Mouse (Mus musculus): Measurements from ENCODE around the gene 9430015G10Rik. TPM values are rescaled to one million over a fixed set of nuclear protein-coding genes. Genes with fewer than 3 reads are reported as not detected.
"Not testable (repeated sequence)": the region's sequence is repeated elsewhere in the genome, so short reads cannot be mapped to it uniquely, and the experiment has no call there.

Gene 9430015G10Rik
- polyA plus RNA-seq, 1 experiment from 2014 or later: 62.3 TPM

DNA sequence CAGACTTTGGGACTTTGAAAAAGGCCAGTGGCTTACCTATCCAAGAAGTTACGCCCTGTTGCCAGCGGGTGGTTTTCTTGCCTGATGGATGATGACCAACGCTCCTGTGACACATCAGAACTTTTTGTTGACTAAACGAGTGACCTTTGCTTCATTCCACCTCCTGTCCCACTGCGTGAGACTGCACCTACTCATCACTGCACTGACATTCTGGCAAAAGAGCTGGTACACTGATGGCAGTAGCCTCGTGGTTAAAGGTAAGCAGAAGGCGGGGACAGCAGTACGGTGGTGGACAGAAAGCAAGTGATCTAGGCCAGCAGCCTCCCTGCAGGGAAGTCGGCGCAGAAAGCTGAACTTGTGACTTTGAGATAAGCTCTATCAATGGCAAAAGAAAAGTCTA, 41.1 kb downstream of the 9430015G10Rik start:
- not testable (repeated sequence) for H3K9me3 ChIP-seq; H3K4me1 ChIP-seq (replicated peaks); DNase-seq (ENCODE audit: low spot score); H3K4me3 ChIP-seq; H3K27me3 ChIP-seq (ENCODE audit: insufficient read depth, poor library complexity, severe bottlenecking); H3K27ac ChIP-seq; H3K36me3 ChIP-seq
- WGBS: 89% methylated on average over 10 of the region's 10 CpGs

DNA sequence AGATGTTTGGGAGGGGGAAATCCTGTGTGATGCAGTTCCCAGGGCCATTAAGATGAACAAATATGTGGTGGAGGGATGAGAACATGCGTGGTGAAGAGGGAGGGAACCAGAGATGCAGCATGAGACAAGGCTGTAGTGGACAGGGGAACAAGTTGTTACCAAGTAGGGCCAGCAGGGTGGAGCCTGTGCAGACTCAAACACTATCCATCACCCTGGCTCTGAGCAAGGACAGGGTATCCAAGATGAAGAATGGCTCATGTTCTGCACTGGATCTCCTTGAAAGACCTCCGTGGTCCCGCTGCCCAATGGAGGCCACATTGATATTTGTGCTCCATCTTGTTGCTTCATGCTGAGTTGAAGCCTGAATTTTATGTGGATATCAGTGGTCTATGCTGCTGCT, 45.0 kb downstream of the 9430015G10Rik start:
- H3K36me3 ChIP-seq: no peaks in the 10 kb centered on the region
- H3K27ac ChIP-seq: no peak overlapping the region
- H3K4me1 ChIP-seq (replicated peaks): no peaks in the 10 kb centered on the region
- H3K4me3 ChIP-seq: no peak overlapping the region
- 92% methylated on average over 3 of the region's 3 CpGs for WGBS
- no peaks in the 10 kb centered on the region for H3K27me3 ChIP-seq (ENCODE audit: insufficient read depth, poor library complexity, severe bottlenecking)
- H3K9me3 ChIP-seq: peaks cover 24% of the 10 kb centered on the region
- DNase-seq (ENCODE audit: low spot score): no peak

DNA sequence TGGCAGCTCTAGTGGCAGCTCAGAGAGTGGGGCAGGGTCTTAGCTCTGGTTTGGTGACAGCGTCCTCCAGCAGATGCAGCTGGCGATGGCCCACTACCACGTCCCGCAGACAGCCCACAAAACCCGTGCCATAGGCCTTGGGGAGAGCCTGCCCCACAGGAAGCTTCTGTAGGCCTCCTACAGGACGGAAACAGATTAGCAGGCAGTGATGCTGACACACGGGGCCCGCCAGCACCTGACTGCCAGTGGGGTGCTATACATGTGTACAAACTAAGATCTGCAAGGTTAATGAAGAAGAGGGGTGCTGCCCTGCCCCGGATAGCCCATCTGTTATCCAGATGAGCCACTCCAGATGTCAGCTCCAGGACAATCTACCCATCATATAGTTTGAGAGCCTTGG, 56.7 kb downstream of the 9430015G10Rik start:
- H3K36me3 ChIP-seq: peaks cover 100% of the 10 kb centered on the region
- 92% methylated on average over 9 of the region's 9 CpGs for WGBS
- H3K27ac ChIP-seq: no peak overlapping the region
- H3K9me3 ChIP-seq: peaks cover 21% of the 10 kb centered on the region
- H3K4me3 ChIP-seq: no peak overlapping the region
- no peak for DNase-seq (ENCODE audit: low spot score)
- H3K27me3 ChIP-seq (ENCODE audit: insufficient read depth, poor library complexity, severe bottlenecking): no peaks in the 10 kb centered on the region
- H3K4me1 ChIP-seq (replicated peaks): no peaks in the 10 kb centered on the region

DNA sequence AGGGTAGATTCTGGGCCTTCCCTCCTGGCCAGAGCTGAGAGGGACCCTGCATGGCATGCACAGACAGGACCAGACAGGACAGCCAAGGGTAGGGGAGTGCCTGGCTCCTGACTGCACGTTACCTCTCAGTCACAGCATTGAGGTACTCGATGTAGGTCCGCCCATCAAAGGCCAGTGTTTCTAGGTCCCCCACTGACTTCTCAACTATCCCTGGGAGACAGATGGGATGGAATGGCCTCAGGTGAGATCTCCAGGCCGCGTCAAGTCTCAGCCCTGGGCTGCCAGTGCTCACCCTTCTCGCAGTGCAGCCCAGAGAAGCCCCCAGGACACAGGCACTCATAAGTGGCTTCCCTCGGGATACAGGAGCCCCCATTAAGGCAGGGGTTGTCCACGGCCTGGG, 58.8 kb downstream of the 9430015G10Rik start:
- 95% methylated on average over 8 of the region's 8 CpGs for WGBS
- no peaks in the 10 kb centered on the region for H3K4me1 ChIP-seq (replicated peaks)
- no peak overlapping the region for H3K4me3 ChIP-seq
- H3K9me3 ChIP-seq: peaks cover 3% of the 10 kb centered on the region; the same call in 1 of the 2 replicates
- H3K36me3 ChIP-seq: peaks cover 100% of the 10 kb centered on the region
- no peak for DNase-seq (ENCODE audit: low spot score)
- H3K27ac ChIP-seq: no peak overlapping the region
- H3K27me3 ChIP-seq (ENCODE audit: insufficient read depth, poor library complexity, severe bottlenecking): no peaks in the 10 kb centered on the region

DNA sequence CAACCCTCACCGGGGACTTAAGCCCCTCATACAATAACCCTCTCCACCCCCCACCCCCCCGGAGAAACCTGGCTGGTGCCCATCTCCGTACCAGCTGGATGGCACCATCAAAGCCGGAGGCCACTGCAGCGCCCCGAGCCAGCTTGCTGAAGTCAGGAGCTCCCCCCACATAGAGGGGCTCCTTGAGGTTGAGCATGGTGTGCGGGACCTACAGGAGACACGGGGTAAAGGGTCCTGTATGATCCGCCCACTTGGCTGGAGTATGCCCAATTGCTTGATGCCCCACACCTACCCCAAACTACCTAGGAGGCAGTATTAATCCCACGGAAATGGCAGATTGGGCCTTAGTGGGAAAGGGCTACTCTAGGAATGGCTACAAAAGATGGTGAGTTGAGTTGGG, 59.3 kb downstream of the 9430015G10Rik start:
- Histone ChIP-seq H3K9me3 (no peaks in the 10 kb centered on the region), H3K36me3 (peaks cover 100% of the 10 kb centered on the region), H3K4me1 (replicated peaks) (no peaks in the 10 kb centered on the region), H3K4me3 (no peak overlapping the region), H3K27me3 (ENCODE audit: insufficient read depth, poor library complexity, severe bottlenecking) (no peaks in the 10 kb centered on the region), H3K27ac (no peak overlapping the region)
- 96% methylated on average over 10 of the region's 10 CpGs for WGBS
- DNase-seq (ENCODE audit: low spot score): no peak

DNA sequence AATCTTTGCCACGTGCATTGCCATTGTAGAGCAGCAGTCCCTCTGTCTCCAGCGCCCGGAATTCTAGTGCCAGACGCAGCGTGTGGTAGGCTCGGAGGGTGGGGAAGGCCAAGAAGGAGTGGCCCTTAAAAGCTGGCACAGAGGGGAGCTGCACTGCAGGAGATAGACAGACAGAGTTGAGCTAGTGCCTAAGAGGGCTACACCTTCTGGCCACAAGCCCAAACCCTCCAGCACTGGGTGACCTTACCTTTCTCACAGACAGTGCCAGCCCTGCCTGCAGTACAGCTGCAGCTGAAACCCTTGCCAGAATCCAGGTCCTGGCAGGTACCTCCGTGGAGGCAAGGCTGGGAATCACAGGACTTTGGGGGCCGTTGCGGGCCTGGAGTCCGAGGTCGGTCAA, 62.0 kb downstream of the 9430015G10Rik start:
- Histone ChIP-seq H3K27me3 (ENCODE audit: insufficient read depth, poor library complexity, severe bottlenecking) (no peaks in the 10 kb centered on the region), H3K27ac (no peak overlapping the region), H3K36me3 (peaks cover 100% of the 10 kb centered on the region), H3K4me3 (no peak overlapping the region), H3K9me3 (no peaks in the 10 kb centered on the region), H3K4me1 (replicated peaks) (no peaks in the 10 kb centered on the region)
- 97% methylated on average over 11 of the region's 11 CpGs for WGBS
- DNase-seq (ENCODE audit: low spot score): no peak

Other genes with a start within 250 kb of the 9430015G10Rik start
- gene Tas1r3, start 246.6 kb upstream of the 9430015G10Rik start, polyA plus RNA-seq (2016; fragmentation: Nextera tagmentation; extraction: Ambion mirVana): 0.37 and 0.41 TPM in 2 replicates
- gene Cptp, start 240.5 kb upstream of the 9430015G10Rik start, polyA plus RNA-seq (2016; fragmentation: Nextera tagmentation; extraction: Ambion mirVana): 22.0 and 24.8 TPM in 2 replicates
- 103 and 104 TPM in 2 replicates for gene Ints11, start 240.4 kb upstream of the 9430015G10Rik start, polyA plus RNA-seq (2016; fragmentation: Nextera tagmentation; extraction: Ambion mirVana)
- 49.4 and 52.8 TPM in 2 replicates for gene Pusl1, start 218.2 kb upstream of the 9430015G10Rik start, polyA plus RNA-seq (2016; fragmentation: Nextera tagmentation; extraction: Ambion mirVana)
- 32.2 and 41.4 TPM in 2 replicates for gene Acap3, start 218.2 kb upstream of the 9430015G10Rik start, polyA plus RNA-seq (2016; fragmentation: Nextera tagmentation; extraction: Ambion mirVana)
- gene Ube2j2, start 166.2 kb upstream of the 9430015G10Rik start, polyA plus RNA-seq (2016; fragmentation: Nextera tagmentation; extraction: Ambion mirVana): 146 and 157 TPM in 2 replicates
- 24.4 and 25.2 TPM in 2 replicates for gene C1qtnf12, start 147.7 kb upstream of the 9430015G10Rik start, polyA plus RNA-seq (2016; fragmentation: Nextera tagmentation; extraction: Ambion mirVana)
- 13.8 and 17.2 TPM in 2 replicates for gene B3galt6, start 117.3 kb upstream of the 9430015G10Rik start, polyA plus RNA-seq (2016; fragmentation: Nextera tagmentation; extraction: Ambion mirVana)
- gene Sdf4, start 117.1 kb upstream of the 9430015G10Rik start, polyA plus RNA-seq (2016; fragmentation: Nextera tagmentation; extraction: Ambion mirVana): 131 and 135 TPM in 2 replicates
- gene Tnfrsf4, start 96.1 kb upstream of the 9430015G10Rik start, polyA plus RNA-seq (2016; fragmentation: Nextera tagmentation; extraction: Ambion mirVana): 0.30 and 1.3 TPM in 2 replicates
- 1.3 and 1.4 TPM in 2 replicates for gene Tnfrsf18, start 83.8 kb upstream of the 9430015G10Rik start, polyA plus RNA-seq (2016; fragmentation: Nextera tagmentation; extraction: Ambion mirVana)
- gene Ttll10, start 50.6 kb upstream of the 9430015G10Rik start, polyA plus RNA-seq (2016; fragmentation: Nextera tagmentation; extraction: Ambion mirVana): 0.27 and 0.30 TPM in 2 replicates
- gene Rnf223, start 20.5 kb downstream of the 9430015G10Rik start, polyA plus RNA-seq (2016; fragmentation: Nextera tagmentation; extraction: Ambion mirVana): 0.71 and 0.75 TPM in 2 replicates
- 72.6 and 85.8 TPM in 2 replicates for gene Agrn, start 87.5 kb downstream of the 9430015G10Rik start, polyA plus RNA-seq (2016; fragmentation: Nextera tagmentation; extraction: Ambion mirVana)
- gene Isg15, start 90.8 kb downstream of the 9430015G10Rik start, polyA plus RNA-seq (2016; fragmentation: Nextera tagmentation; extraction: Ambion mirVana): 0.50 TPM in 1 of 2 replicates, not detected in the other
- gene AW011738, start 93.3 kb downstream of the 9430015G10Rik start, polyA plus RNA-seq (2016; fragmentation: Nextera tagmentation; extraction: Ambion mirVana): 4.3 and 7.0 TPM in 2 replicates
- 1.2 and 1.8 TPM in 2 replicates for gene Perm1, start 105.9 kb downstream of the 9430015G10Rik start, polyA plus RNA-seq (2016; fragmentation: Nextera tagmentation; extraction: Ambion mirVana)
- gene Plekhn1, start 124.9 kb downstream of the 9430015G10Rik start, polyA plus RNA-seq (2016; fragmentation: Nextera tagmentation; extraction: Ambion mirVana): 22.3 and 23.0 TPM in 2 replicates
- 91.4 and 108 TPM in 2 replicates for gene Noc2l, start 126.0 kb downstream of the 9430015G10Rik start, polyA plus RNA-seq (2016; fragmentation: Nextera tagmentation; extraction: Ambion mirVana)
- 2.1 and 2.7 TPM in 2 replicates for gene Samd11, start 145.7 kb downstream of the 9430015G10Rik start, polyA plus RNA-seq (2016; fragmentation: Nextera tagmentation; extraction: Ambion mirVana)
- gene Vmn2r-ps159, start 221.1 kb downstream of the 9430015G10Rik start, polyA plus RNA-seq (2016; fragmentation: Nextera tagmentation; extraction: Ambion mirVana): not detected in 2 replicates

Data from hindbrain, embryonic 10.5 days (tissue).